Mouse (Mus musculus): ENCODE results near the gene Lnx1. TPM values are rescaled to one million over a fixed set of nuclear protein-coding genes. Genes with fewer than 3 reads are reported as not detected.

The Lnx1 gene
- polyA plus RNA-seq, 1 experiment, result 31.8 TPM

- TF ChIP-seq CTCF (IDR thresholded peaks at IDR 0.05; ENCODE audit: borderline replicate concordance, insufficient read depth, low read depth, low read length) (no peak), POLR2A (IDR thresholded peaks at IDR 0.05; ENCODE audit: borderline replicate concordance, insufficient read depth, low read length) (no peak)
- WGBS, result 49% methylated on average over 17 of the region's 17 CpGs
- H3K27me3 ChIP-seq (ENCODE audit: control insufficient read depth, insufficient read depth, low read length), result no peaks in the 10 kb centered on the region
- H3K4me3 ChIP-seq (replicated peaks; ENCODE audit: insufficient read depth, low read depth, low read length), result no peak overlapping the region
- H3K27ac ChIP-seq (ENCODE audit: insufficient read depth, low read length), result no peak overlapping the region
- peak in 1 of 2 experiments; percentile 20 for DNase-seq
- no peaks in the 10 kb centered on the region; the same call in 1 of the 2 replicates for H3K4me1 ChIP-seq (ENCODE audit: control insufficient read depth, insufficient read depth, low read length)
Observed at GRCm38 (mm10) chr5:74632369-74633114, 70.2 kb downstream of the Lnx1 start.

DNA sequence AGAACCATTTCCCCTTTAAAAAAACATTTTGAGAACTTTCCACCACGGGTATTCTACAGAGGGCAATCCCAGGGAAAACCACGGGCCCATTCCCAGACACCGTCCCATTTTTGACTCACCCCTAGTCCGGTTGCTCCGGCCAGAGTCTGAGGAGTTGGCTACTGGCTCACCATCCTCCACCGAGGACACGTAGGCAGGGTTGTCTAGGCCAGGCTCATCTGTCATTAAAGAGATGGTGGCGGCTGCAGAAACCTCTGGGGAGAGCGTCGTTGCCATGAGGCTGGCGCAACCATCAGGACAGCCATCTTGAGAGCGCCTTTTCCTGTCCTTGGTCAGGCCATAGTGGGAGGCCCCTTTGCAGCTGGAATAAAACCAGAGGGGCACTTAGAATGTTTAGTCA lies 74.7 kb downstream of the Lnx1 start:
- H3K4me1 ChIP-seq (ENCODE audit: control insufficient read depth, insufficient read depth, low read length), result no peaks in the 10 kb centered on the region; the same call in none of the 2 replicates
- H3K4me3 ChIP-seq (replicated peaks; ENCODE audit: insufficient read depth, low read depth, low read length), result no peak overlapping the region
- no peak for DNase-seq
- H3K27ac ChIP-seq (ENCODE audit: insufficient read depth, low read length), result no peak overlapping the region
- 91% methylated on average over 12 of the region's 12 CpGs for WGBS
- no peak for TF ChIP-seq CTCF (IDR thresholded peaks at IDR 0.05; ENCODE audit: borderline replicate concordance, insufficient read depth, low read depth, low read length)
- TF ChIP-seq POLR2A (IDR thresholded peaks at IDR 0.05; ENCODE audit: borderline replicate concordance, insufficient read depth, low read length), result no peak
- H3K27me3 ChIP-seq (ENCODE audit: control insufficient read depth, insufficient read depth, low read length), result no peaks in the 10 kb centered on the region

GRCm38 (mm10) chr5:74624385-74624784 lies 78.3 kb downstream of the Lnx1 start:
- Histone ChIP-seq H3K4me3 (replicated peaks; ENCODE audit: insufficient read depth, low read depth, low read length) (no peak overlapping the region), H3K27ac (ENCODE audit: insufficient read depth, low read length) (no peak overlapping the region), H3K4me1 (ENCODE audit: control insufficient read depth, insufficient read depth, low read length) (no peaks in the 10 kb centered on the region; the same call in 1 of the 2 replicates), H3K27me3 (ENCODE audit: control insufficient read depth, insufficient read depth, low read length) (no peaks in the 10 kb centered on the region; the same call in 1 of the 2 replicates)
- 79% methylated on average over 5 of the region's 5 CpGs for WGBS
- TF ChIP-seq CTCF (IDR thresholded peaks at IDR 0.05; ENCODE audit: borderline replicate concordance, insufficient read depth, low read depth, low read length) (no peak), POLR2A (IDR thresholded peaks at IDR 0.05; ENCODE audit: borderline replicate concordance, insufficient read depth, low read length) (no peak)
- no peak for DNase-seq

- H3K27ac ChIP-seq (ENCODE audit: insufficient read depth, low read length), result no peak overlapping the region
Observed at GRCm38 (mm10) chr5:74623316-74624000, 79.3 kb downstream of the Lnx1 start.

GRCm38 (mm10) chr5:74621691-74622470 lies 80.8 kb downstream of the Lnx1 start:
- no peak for DNase-seq
- 87% methylated on average over 7 of the region's 7 CpGs for WGBS
- Histone ChIP-seq H3K27ac (ENCODE audit: insufficient read depth, low read length) (no peak overlapping the region), H3K4me3 (replicated peaks; ENCODE audit: insufficient read depth, low read depth, low read length) (no peak overlapping the region), H3K27me3 (ENCODE audit: control insufficient read depth, insufficient read depth, low read length) (no peaks in the 10 kb centered on the region; the same call in 1 of the 2 replicates), H3K4me1 (ENCODE audit: control insufficient read depth, insufficient read depth, low read length) (no peaks in the 10 kb centered on the region; the same call in 1 of the 2 replicates)
- no peak for TF ChIP-seq POLR2A (IDR thresholded peaks at IDR 0.05; ENCODE audit: borderline replicate concordance, insufficient read depth, low read length)
- TF ChIP-seq CTCF (IDR thresholded peaks at IDR 0.05; ENCODE audit: borderline replicate concordance, insufficient read depth, low read depth, low read length), result no peak

More at GRCm38 (mm10) chr5:74623316-74624000, 79.3 kb downstream of the Lnx1 start:
- no peak for DNase-seq
- no peaks in the 10 kb centered on the region; the same call in 1 of the 2 replicates for H3K4me1 ChIP-seq (ENCODE audit: control insufficient read depth, insufficient read depth, low read length)
- TF ChIP-seq POLR2A (IDR thresholded peaks at IDR 0.05; ENCODE audit: borderline replicate concordance, insufficient read depth, low read length), result no peak
- no peak for TF ChIP-seq CTCF (IDR thresholded peaks at IDR 0.05; ENCODE audit: borderline replicate concordance, insufficient read depth, low read depth, low read length)
- no peaks in the 10 kb centered on the region; the same call in 1 of the 2 replicates for H3K27me3 ChIP-seq (ENCODE audit: control insufficient read depth, insufficient read depth, low read length)
- no peak overlapping the region for H3K4me3 ChIP-seq (replicated peaks; ENCODE audit: insufficient read depth, low read depth, low read length)
- WGBS, result 46% methylated on average over 14 of the region's 14 CpGs

GRCm38 (mm10) chr5:74618573-74619059 lies 84.1 kb downstream of the Lnx1 start:
- 70% methylated on average over 3 of the region's 3 CpGs for WGBS
- Histone ChIP-seq H3K27ac (ENCODE audit: insufficient read depth, low read length) (no peak overlapping the region), H3K4me3 (replicated peaks; ENCODE audit: insufficient read depth, low read depth, low read length) (no peak overlapping the region), H3K27me3 (ENCODE audit: control insufficient read depth, insufficient read depth, low read length) (peaks cover 1% of the 10 kb centered on the region; the same call in 1 of the 2 replicates), H3K4me1 (ENCODE audit: control insufficient read depth, insufficient read depth, low read length) (no peaks in the 10 kb centered on the region)
- TF ChIP-seq CTCF (IDR thresholded peaks at IDR 0.05; ENCODE audit: borderline replicate concordance, insufficient read depth, low read depth, low read length) (peak; percentile 46; the same call in 1 of the 2 replicates), POLR2A (IDR thresholded peaks at IDR 0.05; ENCODE audit: borderline replicate concordance, insufficient read depth, low read length) (no peak)
- DNase-seq, result peak in 1 of 2 experiments; percentile 13

Data from cerebellum, adult 2 months (tissue).